Mouse (Mus musculus) ES-Bruce4 (cell line): ENCODE data around the gene Vezf1. TPM values are rescaled to one million over a fixed set of nuclear protein-coding genes. Genes with fewer than 3 reads are reported as not detected.

Experiments
- H3K27ac ChIP-seq: 2 replicates; pipeline ENCODE4 v1.5.1; 2012; ENCODE audit warnings: low read length, inconsistent platforms; ENCODE audit not compliant: insufficient read depth
- H3K27me3 ChIP-seq: 2 replicates; pipeline ENCODE4 v1.6.1; 2012; ENCODE audit warnings: mild to moderate bottlenecking, low read length, inconsistent platforms; ENCODE audit not compliant: control insufficient read depth, poor library complexity, insufficient read depth, severe bottlenecking
- H3K36me3 ChIP-seq: 2 replicates; pipeline ENCODE4 v1.6.1; 2012; ENCODE audit warnings: inconsistent platforms, mild to moderate bottlenecking, low read length, moderate library complexity; ENCODE audit not compliant: control insufficient read depth, poor library complexity, insufficient read depth, severe bottlenecking
- H3K4me1 ChIP-seq: one replicate; pipeline ENCODE4 v1.8.1; 2011; ENCODE audit warnings: low read length; ENCODE audit not compliant: control insufficient read depth, insufficient read depth
- H3K4me3 ChIP-seq: 2 replicates; pipeline ENCODE4 v1.5.1; 2011; ENCODE audit warnings: low read depth, mild to moderate bottlenecking, low read length
- H3K9ac ChIP-seq: 2 replicates; pipeline ENCODE4 v1.6.1; 2012; ENCODE audit warnings: low read depth, mild to moderate bottlenecking, inconsistent platforms; ENCODE audit not compliant: poor library complexity, severe bottlenecking
- H3K9me3 ChIP-seq: replicated peaks from 2 replicates; pipeline ENCODE4 v1.6.1; 2012; ENCODE audit warnings: mild to moderate bottlenecking, low read length, inconsistent platforms; ENCODE audit not compliant: control insufficient read depth, poor library complexity, insufficient read depth, severe bottlenecking
- CTCF ChIP-seq: IDR thresholded peaks from one replicate; pipeline ENCODE4 v1.8.1; 2011; ENCODE audit warnings: low read depth, low read length
- EP300 ChIP-seq: IDR thresholded peaks from 2 replicates; pipeline ENCODE4 v1.6.1; 2011; ENCODE audit warnings: low read depth, low read length; ENCODE audit not compliant: insufficient read depth
- POLR2A ChIP-seq: IDR thresholded peaks from one replicate; pipeline ENCODE4 v1.8.1; 2011; ENCODE audit warnings: low read length; ENCODE audit not compliant: insufficient read depth
- polyA plus RNA-seq: library from polyadenylated mRNA; stranded (reverse); fragments of >200 nt; gene quantifications from 2 replicates; pipeline ENCODE4 v1.2.4, GENCODE M21; 2011; ENCODE audit warnings: low read depth; ENCODE audit not compliant: missing spikeins, insufficient read depth, insufficient read length

Gene Vezf1
- polyA plus RNA-seq, 1 experiment: 44.8 TPM

GRCm38 (mm10) chr11:88110031-88110594 lies 42.0 kb downstream of the Vezf1 start:
- Histone ChIP-seq H3K27ac (no peak overlapping the region), H3K36me3 (no peaks in the 10 kb centered on the region), H3K4me3 (no peak overlapping the region), H3K9ac (no peak overlapping the region), H3K4me1 (peaks cover 4% of the 10 kb centered on the region), H3K27me3 (no peaks in the 10 kb centered on the region; the same call in 1 of the 2 replicates), H3K9me3 (no peaks in the 10 kb centered on the region)
- TF ChIP-seq EP300: no peak

- H3K27ac ChIP-seq: no peak overlapping the region
- TF ChIP-seq EP300: no peak
- no peak for TF ChIP-seq POLR2A
- no peak for TF ChIP-seq CTCF
- no peaks in the 10 kb centered on the region; the same call in 1 of the 2 replicates for H3K27me3 ChIP-seq
- no peaks in the 10 kb centered on the region for H3K36me3 ChIP-seq
- H3K9me3 ChIP-seq: no peaks in the 10 kb centered on the region
- H3K4me3 ChIP-seq: no peak overlapping the region
- H3K9ac ChIP-seq: no peak overlapping the region
- H3K4me1 ChIP-seq: peaks cover 5% of the 10 kb centered on the region
These were observed 44.0 kb downstream of the Vezf1 start for GRCm38 (mm10) chr11:88112078-88112477.

GRCm38 (mm10) chr11:88112677-88113333 lies 44.7 kb downstream of the Vezf1 start:
- no peaks in the 10 kb centered on the region for H3K9me3 ChIP-seq
- TF ChIP-seq CTCF: no peak
- no peak for TF ChIP-seq EP300
- TF ChIP-seq POLR2A: no peak
- H3K27ac ChIP-seq: no peak overlapping the region
- no peaks in the 10 kb centered on the region; the same call in 1 of the 2 replicates for H3K27me3 ChIP-seq
- H3K36me3 ChIP-seq: no peaks in the 10 kb centered on the region
- no peak overlapping the region for H3K4me3 ChIP-seq
- no peak overlapping the region for H3K9ac ChIP-seq
- peaks cover 5% of the 10 kb centered on the region for H3K4me1 ChIP-seq

- Histone ChIP-seq H3K36me3 (no peaks in the 10 kb centered on the region), H3K27me3 (no peaks in the 10 kb centered on the region; the same call in 1 of the 2 replicates), H3K4me1 (peaks cover 5% of the 10 kb centered on the region), H3K4me3 (no peak overlapping the region), H3K9ac (no peak overlapping the region), H3K27ac (no peak overlapping the region), H3K9me3 (no peaks in the 10 kb centered on the region)
- TF ChIP-seq POLR2A (no peak), CTCF (no peak), EP300 (no peak)
These were observed 45.6 kb downstream of the Vezf1 start for GRCm38 (mm10) chr11:88113543-88114271.

DNA sequence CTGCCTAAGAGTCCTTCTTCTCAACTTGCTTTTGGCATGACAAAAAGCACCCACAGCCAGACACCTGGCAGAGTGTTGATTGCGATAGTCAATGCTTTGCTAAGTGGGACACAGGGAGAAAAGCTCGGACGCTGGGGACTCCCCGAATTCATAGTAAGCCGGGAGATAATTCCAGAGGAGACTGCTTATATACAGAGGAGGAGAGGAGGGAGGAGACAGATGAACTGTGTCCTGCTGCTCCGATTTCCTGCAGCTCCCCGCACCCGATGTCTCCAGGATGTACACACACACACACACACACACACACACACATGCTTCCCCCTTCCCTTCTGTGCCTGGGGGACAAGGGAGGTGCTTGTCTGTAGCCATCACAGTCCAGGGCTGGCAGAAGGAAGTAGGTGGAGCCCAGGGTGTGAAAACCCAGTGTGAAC lies 46.8 kb downstream of the Vezf1 start:
- Histone ChIP-seq H3K4me3 (no peak overlapping the region), H3K36me3 (no peaks in the 10 kb centered on the region), H3K27me3 (no peaks in the 10 kb centered on the region; the same call in 1 of the 2 replicates), H3K27ac (no peak overlapping the region), H3K4me1 (peaks cover 5% of the 10 kb centered on the region), H3K9me3 (no peaks in the 10 kb centered on the region), H3K9ac (no peak overlapping the region)
- TF ChIP-seq POLR2A: no peak
- TF ChIP-seq CTCF: no peak
- TF ChIP-seq EP300: 0 out of 2 replicates have a peak, but pooled peaks have one; percentile 15

DNA sequence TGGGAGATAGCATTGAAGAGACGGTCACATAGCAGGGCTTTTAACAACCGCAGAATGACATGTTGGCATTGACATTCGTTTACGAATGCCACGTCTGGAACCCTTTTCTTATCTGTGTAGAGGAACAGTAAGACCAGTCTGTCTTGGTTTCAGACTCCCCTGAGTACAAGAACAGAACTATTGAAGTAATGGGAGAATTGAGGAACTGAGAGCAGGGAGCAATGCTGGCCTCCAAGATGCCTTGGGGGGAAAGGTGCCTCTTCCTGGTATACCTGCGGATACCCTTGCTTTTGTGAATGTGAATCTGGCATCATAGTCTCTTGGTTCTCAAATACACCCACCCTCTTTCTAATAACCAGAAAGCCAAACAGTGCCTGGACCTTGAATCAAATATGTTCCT lies 48.5 kb downstream of the Vezf1 start:
- Histone ChIP-seq H3K27me3 (no peaks in the 10 kb centered on the region; the same call in 1 of the 2 replicates), H3K4me1 (peaks cover 3% of the 10 kb centered on the region), H3K9me3 (no peaks in the 10 kb centered on the region), H3K36me3 (no peaks in the 10 kb centered on the region), H3K9ac (no peak overlapping the region), H3K27ac (no peak overlapping the region), H3K4me3 (no peak overlapping the region)
- TF ChIP-seq CTCF (no peak), EP300 (no peak), POLR2A (no peak)
